Mouse (Mus musculus) bone marrow macrophage, adult 2 months (primary cell): ENCODE measurements at regions not wholly inside any gene's neighbourhood (a gene's known extent, or its start where the extent isn't known, plus 50 kb on each side); places are given as distances from the start of the nearest gene placed in this dataset.

Experiments used
- H3K27ac ChIP-seq: 2 replicates; pipeline ENCODE4 v1.5.1; 2012; ENCODE audit warnings: low read depth, low read length; ENCODE audit not compliant: insufficient read depth
- H3K4me1 ChIP-seq: 2 replicates; pipeline ENCODE4 v1.6.1; 2012; ENCODE audit warnings: low read length; ENCODE audit not compliant: control insufficient read depth, insufficient read depth
- H3K4me3 ChIP-seq: 2 replicates; pipeline ENCODE4 v1.5.1; 2012; ENCODE audit warnings: mild to moderate bottlenecking, low read length, moderate library complexity; ENCODE audit not compliant: insufficient read depth
- CTCF ChIP-seq: IDR thresholded peaks from 2 replicates; pipeline ENCODE4 v1.5.1; 2012; ENCODE audit warnings: low read depth, mild to moderate bottlenecking, low read length, moderate library complexity
- POLR2A ChIP-seq: IDR thresholded peaks from 2 replicates; pipeline ENCODE4 v1.6.1; 2012; ENCODE audit warnings: mild to moderate bottlenecking, low read depth, low read length, borderline replicate concordance

DNA sequence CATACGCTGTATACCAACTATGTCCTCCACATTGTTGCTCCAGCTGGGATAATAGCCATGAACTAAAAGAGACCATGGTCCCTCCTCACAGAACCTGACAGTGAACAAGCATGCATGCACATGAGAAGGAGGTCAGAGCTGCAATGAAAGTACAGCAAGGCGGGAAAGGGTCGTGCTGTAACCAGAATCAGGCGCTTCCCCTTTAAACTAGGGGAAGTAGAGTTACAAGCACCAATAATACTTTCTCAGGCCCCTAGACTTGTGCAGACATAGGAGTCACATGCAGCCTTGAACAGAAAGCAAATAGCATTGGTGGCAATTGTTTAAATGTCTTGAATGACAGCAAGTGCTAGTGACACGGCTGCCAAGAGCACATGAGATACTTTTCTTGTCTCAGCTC, 261.8 kb upstream of the Dynlrb2 start:
- Histone ChIP-seq H3K4me1 (no peaks in the 10 kb centered on the region), H3K27ac (no peak overlapping the region)
- TF ChIP-seq CTCF = no peak
- TF ChIP-seq POLR2A = no peak

DNA sequence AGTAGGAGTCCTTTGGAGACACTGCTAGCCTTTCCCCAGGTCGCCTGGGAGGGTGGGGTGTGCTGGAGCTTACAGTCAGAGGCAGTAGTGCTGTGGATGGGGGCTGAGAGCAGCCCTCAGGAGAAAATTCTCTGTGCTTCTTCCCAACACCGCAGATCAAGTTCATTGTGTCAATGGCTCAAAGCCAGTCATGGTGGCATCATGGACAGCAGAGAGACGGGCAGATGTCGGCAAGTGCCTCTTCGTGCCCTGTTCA, 262.9 kb upstream of the Dynlrb2 start:
- Histone ChIP-seq H3K4me3 (no peak overlapping the region), H3K4me1 (0 out of 2 replicates have a peak, but pooled peaks cover 2% of the 10 kb centered on the region), H3K27ac (no peak overlapping the region)
- TF ChIP-seq CTCF (no peak), POLR2A (no peak)

More for the DNA sequence above, 261.8 kb upstream of the Dynlrb2 start:
- H3K4me3 ChIP-seq = no peak overlapping the region

DNA sequence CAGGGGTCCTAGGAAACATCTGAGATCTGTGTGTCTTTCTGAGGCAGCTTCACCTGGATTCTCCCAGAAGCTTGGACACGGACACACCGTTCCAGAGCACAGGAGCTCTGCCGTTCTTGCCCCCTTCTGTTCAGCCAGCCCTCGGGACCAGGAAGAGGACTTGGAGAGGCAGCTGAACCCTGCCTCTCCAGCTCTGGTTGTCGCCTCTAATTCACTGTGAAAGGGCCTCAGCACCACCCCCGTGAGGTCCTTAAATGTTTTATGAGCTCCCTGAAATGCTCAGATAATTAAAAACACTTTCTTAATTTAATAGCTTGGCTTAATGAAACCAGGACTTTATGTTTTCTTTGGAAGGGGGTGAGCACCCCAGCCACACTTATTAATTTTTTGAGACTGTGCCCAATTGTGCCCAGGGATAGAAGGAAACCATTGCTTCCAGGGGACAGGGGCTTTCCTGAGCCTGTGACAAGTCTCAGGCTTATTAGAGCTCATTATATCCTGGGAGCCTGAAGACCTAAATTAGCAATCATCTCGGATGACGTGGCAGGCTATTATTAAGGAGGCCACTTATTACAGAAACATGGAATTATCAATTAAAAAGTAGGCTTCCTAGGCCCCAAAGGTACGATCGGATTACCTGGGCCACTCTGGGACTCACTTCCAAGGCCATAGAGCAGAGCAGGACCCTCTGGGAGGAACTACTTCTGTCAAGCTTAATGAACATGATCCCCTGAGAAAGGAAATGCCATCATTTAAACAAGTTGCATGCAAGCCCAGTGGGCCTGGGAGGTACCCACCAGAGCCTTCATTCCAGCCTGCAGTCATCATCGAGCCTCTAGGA, 263.4 kb upstream of the Dynlrb2 start:
- TF ChIP-seq CTCF = no peak
- no peak for TF ChIP-seq POLR2A
- Histone ChIP-seq H3K4me3 (no peak overlapping the region), H3K27ac (no peak overlapping the region), H3K4me1 (0 out of 2 replicates have a peak, but pooled peaks cover 2% of the 10 kb centered on the region)

DNA sequence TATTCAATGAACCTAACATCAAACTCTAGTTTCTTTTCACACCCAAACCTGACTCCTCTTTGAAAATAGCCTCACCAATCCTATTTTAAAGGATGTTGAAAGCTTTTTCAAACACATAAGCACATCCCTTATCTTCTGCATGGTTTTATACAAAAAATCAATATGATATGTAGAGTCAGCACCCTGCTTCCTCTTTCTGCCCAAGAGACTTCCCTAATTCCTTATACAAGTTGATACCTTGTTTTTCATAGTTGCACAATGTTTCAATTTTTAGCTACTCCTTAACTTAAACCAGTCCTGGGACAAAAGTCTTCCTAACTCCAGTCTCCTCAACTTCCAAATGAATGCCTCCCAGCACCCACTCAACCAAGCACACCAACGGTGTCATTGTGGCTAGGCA, 266.1 kb upstream of the Dynlrb2 start:
- H3K4me3 ChIP-seq = no peak overlapping the region
- 0 out of 2 replicates have a peak, but pooled peaks cover 2% of the 10 kb centered on the region for H3K4me1 ChIP-seq
- TF ChIP-seq POLR2A (no peak), CTCF (no peak)
- H3K27ac ChIP-seq = no peak overlapping the region

DNA sequence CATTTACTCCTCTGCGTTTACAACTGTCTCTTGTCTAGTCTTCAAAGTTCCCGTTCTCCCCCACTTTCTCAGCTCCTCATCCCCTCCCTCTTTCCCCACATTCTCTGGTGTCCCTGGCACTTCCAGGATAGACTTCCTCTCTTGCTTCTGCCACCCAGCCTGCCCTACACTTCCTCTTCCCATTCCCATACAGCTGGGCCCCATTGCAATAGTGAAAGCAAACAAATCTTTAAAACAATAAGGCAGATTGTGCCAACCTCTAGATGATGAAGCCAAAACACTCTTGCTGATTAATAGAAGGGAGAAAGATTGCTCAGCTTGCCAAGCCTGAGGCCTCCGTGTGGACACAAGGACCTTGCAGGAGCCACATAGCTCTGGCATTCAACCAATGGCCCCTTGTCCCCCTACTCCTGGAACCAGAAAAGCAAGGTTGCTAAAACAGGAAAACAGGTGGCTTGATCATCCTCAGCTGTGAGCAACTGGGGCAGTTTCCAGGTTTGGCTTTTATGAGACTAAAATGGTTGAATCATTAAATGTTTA, 267.1 kb upstream of the Dynlrb2 start:
- TF ChIP-seq POLR2A (no peak), CTCF (no peak)
- Histone ChIP-seq H3K4me1 (0 out of 2 replicates have a peak, but pooled peaks cover 2% of the 10 kb centered on the region), H3K4me3 (no peak overlapping the region), H3K27ac (no peak overlapping the region)

DNA sequence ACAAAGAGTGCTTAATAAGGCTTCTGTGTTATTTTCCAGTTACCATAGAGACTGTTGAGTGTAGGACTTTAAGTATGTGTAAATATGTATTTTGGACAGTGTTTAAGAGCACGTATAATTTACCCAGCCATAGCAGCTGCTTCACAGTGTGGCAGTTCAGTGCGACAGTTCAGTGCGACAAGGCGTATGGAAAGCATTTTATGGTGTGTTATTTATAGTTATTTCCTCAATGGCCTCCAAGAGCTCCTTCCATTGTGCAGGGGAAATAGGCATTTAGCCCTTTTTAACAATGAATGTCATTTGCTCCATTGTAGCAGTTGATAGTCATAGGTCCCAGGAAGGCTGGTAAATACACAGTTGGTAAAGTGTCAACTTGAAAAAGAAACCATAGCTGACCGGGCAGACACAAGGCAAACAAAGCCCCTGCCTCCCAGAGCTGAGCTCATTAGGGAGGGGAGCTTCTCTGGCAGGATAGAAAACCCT, 275.1 kb upstream of the Dynlrb2 start:
- Histone ChIP-seq H3K4me1 (no peaks in the 10 kb centered on the region), H3K4me3 (no peak overlapping the region), H3K27ac (no peak overlapping the region)
- TF ChIP-seq POLR2A = no peak

DNA sequence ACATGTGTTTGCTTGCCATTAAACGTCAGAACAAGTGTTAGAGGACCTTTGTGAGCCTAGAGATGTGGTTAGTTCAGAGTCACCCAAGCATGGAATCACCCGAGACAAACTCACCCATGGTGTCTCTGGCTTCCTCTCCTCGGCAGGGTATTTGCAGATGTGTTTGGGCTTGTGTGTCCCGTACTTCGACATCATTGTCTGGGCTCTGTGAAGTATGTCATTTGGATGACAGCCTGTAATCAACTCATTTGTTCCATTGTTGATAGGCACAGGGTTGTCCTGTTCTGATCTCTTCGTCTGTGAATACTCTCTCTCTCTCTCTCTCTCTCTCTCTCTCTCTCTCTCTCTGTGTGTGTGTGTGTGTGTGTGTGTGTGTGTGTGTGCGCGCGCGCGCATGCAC, 277.8 kb upstream of the Dynlrb2 start:
- Histone ChIP-seq H3K4me3 (no peak overlapping the region), H3K4me1 (no peaks in the 10 kb centered on the region), H3K27ac (no peak overlapping the region)
- TF ChIP-seq CTCF = no peak
- TF ChIP-seq POLR2A = no peak

DNA sequence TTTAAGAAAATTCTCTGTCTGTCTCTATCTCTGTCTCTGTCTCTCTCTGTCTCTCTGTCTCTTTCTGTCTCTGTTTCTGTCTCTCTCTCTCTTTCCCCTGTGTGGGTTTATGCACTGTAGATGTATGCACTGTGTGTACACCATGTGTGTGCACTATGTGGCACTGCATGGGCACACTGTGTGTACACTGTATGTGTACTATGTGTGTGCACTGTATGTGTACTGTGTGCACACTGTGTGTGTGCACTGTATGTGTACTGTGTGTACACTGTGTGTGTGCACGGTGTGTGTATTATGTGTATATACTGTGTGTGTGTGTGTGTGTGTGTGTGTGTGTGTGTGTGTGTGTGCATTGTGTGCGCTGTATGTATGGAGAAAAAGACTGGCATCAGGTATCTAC, 281.5 kb upstream of the Dynlrb2 start:
- Histone ChIP-seq H3K27ac (no peak overlapping the region), H3K4me1 (no peaks in the 10 kb centered on the region), H3K4me3 (no peak overlapping the region)
- no peak for TF ChIP-seq CTCF
- no peak for TF ChIP-seq POLR2A

DNA sequence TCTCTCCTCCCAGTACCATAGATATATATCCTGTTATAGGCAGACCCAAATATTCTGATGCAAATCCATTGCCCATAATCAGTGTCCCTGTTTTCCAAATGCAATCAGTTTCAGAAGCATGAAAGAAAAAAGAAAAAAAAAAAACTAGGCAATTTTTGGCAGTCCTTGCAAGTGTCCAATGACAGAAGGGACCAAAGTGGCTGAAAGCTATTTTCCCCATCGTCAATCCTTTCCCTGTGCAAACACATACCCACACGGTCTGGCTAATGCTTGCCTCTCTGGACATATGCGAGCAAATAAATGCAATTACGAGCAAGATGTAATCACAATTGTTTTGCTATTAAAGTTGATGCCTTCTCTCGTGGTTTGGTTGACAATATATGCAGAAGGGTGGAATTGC, 288.9 kb upstream of the Dynlrb2 start:
- Histone ChIP-seq H3K27ac (no peak overlapping the region), H3K4me1 (no peaks in the 10 kb centered on the region), H3K4me3 (no peak overlapping the region)
- TF ChIP-seq POLR2A (no peak), CTCF (no peak)

DNA sequence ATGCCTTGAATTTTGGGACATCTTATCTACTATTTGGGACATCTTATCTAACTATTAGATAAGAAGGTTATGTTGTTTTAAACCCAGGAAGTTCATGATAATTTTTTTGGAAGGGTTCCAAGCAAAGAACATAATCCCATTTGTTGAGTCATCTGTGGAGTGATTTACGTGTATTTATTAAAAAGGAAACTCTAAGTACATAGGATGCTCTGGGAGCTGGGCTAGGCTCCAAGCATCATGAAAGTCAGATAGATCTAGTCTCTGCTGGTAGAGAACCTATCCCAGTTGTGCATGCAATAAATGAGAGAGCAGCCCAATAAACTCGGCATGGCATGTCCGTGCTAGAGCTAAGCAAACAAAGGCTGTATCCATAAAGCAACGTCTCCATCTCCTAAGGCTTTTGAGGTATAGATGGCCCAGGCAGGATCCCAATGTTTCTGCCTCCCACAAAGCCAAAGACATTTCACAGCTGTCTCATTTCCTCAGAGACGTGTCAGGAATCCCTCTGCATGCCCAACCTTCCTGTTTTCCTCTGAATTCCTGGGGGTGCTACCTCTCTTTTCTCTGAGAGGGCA, 289.4 kb upstream of the Dynlrb2 start:
- H3K4me3 ChIP-seq = no peak overlapping the region
- H3K27ac ChIP-seq = no peak overlapping the region
- TF ChIP-seq CTCF = no peak
- TF ChIP-seq POLR2A = no peak
- no peaks in the 10 kb centered on the region for H3K4me1 ChIP-seq
